Mouse (Mus musculus): ENCODE data around the gene Krt75. TPM values are rescaled to one million over a fixed set of nuclear protein-coding genes. Genes with fewer than 3 reads are reported as not detected.

Gene Krt75
- under 1 TPM; 0.73 to 0.76 TPM for total RNA-seq (2023)

GRCm38 (mm10) chr15:101573796-101574345 lies at the start of gene Krt75:
TSS of gene Krt75 (minus strand) at chr15:101573904.

DNA sequence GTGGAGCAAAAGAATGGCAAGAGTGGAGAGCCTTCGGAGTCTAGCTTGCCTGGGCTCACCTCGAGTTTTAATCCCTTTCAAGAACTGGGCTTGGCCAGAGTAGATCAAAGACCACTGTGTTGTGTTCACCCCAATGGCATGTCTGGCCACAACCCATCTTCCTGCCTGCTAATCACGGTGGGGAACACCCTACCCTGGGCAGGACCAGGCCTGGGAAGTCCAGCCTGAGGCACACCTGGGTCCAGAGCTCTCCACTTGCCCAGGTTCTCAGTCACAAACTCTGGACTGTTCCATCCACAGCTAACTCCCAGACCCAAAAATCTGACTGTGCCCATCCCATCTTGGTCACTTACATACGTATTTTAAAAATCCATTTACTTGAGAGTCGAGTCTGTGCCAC lies 10.9 kb downstream of the Krt75 start, which contains the start of gene Krt90:
Gene Krt90, minus strand, starts transcription at position 101 of the 400 bp plus-strand sequence.

DNA sequence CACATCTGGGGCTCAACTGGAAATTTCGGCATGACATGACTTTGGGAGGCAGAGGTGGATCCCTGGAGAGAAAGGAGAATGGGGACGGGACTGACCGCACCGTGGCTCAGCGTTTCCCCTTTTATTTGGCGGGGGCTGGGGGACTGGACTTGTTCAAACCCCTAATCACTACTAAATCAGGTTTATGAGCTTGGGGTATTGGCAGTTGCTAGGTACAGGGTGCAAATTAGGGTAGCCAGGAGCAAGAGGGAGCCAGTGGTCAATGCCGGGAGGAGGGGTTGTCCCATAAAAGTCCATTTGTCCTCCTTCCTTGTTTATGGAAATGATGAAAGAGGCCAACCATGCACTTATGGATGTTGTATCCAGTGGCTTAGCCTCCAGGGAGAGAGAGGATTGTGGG lies 23.1 kb downstream of the Krt75 start, which contains the start of gene Krt82:
Gene Krt82, minus strand, starts transcription at position 101 of the 400 bp plus-strand sequence.

DNA sequence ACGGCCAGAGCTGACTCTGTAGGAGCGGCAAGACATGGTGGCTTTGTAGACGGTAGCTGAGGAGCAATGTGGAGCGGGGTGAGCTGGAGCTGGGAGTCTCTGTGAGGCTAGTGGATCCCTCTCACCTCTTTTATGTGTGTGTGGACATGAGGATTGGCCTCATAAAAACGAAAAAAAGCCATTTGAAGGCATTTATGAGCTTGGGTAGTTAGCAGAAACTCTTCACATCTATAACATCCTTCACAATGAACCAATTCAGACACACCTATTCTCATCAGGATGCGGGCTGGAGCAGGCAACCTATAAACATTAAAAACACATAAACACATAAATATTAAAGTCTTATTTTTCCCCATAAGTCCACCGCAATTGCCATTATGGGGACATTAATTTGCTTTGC lies 41.0 kb downstream of the Krt75 start, which contains the start of gene Krt84:
Gene Krt84, minus strand, starts transcription at position 101 of the 400 bp plus-strand sequence.

GRCm38 (mm10) chr15:101517161-101517560 lies 56.5 kb downstream of the Krt75 start, which contains the start of gene Gm49425:
TSS of gene Gm49425 (minus strand) at chr15:101517261.

Other genes starting within 250 kb of the Krt75 start
- 10 to 100 TPM; 24.2 to 32.4 TPM for gene Krt80, start 203.7 kb downstream of the Krt75 start, total RNA-seq (2023)
- 1 to 10 TPM; 3.9 to 4.6 TPM for gene Krt7, start 162.9 kb downstream of the Krt75 start, total RNA-seq (2023)
- gene Krt87, start 135.1 kb downstream of the Krt75 start, total RNA-seq (2023): not detected
- gene Krt88, start 126.2 kb downstream of the Krt75 start, total RNA-seq (2023): not detected
- 1 to 10 TPM; 1.5 to 2.8 TPM for gene Krt81, start 110.2 kb downstream of the Krt75 start, total RNA-seq (2023)
- 1 to 10 TPM; 6.0 to 6.8 TPM for gene Krt86, start 100.4 kb downstream of the Krt75 start, total RNA-seq (2023)
- 10 to 100 TPM; 27.0 to 28.1 TPM for gene Krt83, start 82.4 kb downstream of the Krt75 start, total RNA-seq (2023)
- not detected for gene Gm49425, start 56.6 kb downstream of the Krt75 start, total RNA-seq (2023)
- not detected for gene Krt84, start 41.1 kb downstream of the Krt75 start, total RNA-seq (2023)
- gene Krt82, start 23.2 kb downstream of the Krt75 start, total RNA-seq (2023): not detected
- not detected for gene Krt90, start 11.0 kb downstream of the Krt75 start, total RNA-seq (2023)
- not detected for gene Gm5414, start 54.3 kb upstream of the Krt75 start, total RNA-seq (2023)
- not detected for gene Gm5478, start 73.5 kb upstream of the Krt75 start, total RNA-seq (2023)
- gene Krt6b, start 106.4 kb upstream of the Krt75 start, total RNA-seq (2023): not detected
- gene Krt6a, start 120.4 kb upstream of the Krt75 start, total RNA-seq (2023): not detected
- gene Krt5, start 139.0 kb upstream of the Krt75 start, total RNA-seq (2023): not detected
- gene Krt71, start 169.2 kb upstream of the Krt75 start, total RNA-seq (2023): not detected
- not detected for gene Krt72, start 212.6 kb upstream of the Krt75 start, total RNA-seq (2023)
- not detected for gene Krt73, start 228.4 kb upstream of the Krt75 start, total RNA-seq (2023)
- not detected for gene Krt2, start 244.3 kb upstream of the Krt75 start, total RNA-seq (2023)

Measured in neutrophil, adult 59 days (primary cell).